Mouse (Mus musculus) liver, adult (tissue): ENCODE data around the gene Tbpl1.

Experiments
- GATA4 ChIP-seq: IDR thresholded peaks from 2 replicates; pipeline ENCODE4 v1.6.1; 2014; ENCODE audit warnings: mild to moderate bottlenecking, low read length; ENCODE audit not compliant: insufficient replicate concordance

The Tbpl1 gene

DNA sequence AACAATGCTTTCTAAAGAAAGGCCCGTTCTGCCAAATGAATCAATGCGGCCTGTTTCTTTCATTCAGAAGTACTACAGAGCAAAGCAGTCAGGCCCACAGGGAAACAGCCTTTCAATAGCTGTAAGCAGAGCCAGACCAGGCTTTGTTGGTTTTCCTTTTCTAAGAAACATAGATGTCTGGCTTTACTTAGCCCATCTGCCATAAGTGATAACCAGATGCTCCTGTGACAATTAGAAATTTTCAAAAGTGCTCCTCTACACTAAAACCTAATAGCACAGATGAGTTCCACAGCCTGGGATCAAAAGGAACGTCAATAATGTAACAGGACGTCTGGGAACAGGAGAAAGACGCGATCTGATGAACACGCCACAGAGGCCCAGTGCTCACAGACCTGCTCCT, 5.4 kb downstream of the Tbpl1 start:
- TF ChIP-seq GATA4, result no peak

DNA sequence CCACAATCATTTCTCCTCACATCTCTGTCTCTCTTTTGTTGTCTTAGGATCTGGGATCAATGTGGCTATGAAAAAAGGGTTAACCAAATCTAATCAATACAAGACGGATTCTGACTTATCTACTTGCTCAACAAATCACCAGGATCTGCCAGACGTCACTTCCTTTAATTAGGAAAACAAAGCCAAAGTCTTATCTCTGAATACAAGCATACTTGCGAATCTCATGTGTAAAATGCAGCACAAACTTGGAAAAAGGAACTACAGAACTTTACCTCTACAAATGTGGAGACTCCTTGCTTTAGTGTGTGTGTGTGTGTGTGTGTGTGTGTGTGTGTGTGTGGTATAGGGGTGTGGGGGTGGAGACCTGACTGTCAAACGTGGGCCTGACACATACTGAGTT, 6.6 kb downstream of the Tbpl1 start:
- no peak for TF ChIP-seq GATA4

GRCm38 (mm10) chr10:22720781-22721529, 10.8 kb downstream of the Tbpl1 start:
- TF ChIP-seq GATA4, result no peak

GRCm38 (mm10) chr10:22718475-22718874, 13.3 kb downstream of the Tbpl1 start:
- no peak for TF ChIP-seq GATA4

DNA sequence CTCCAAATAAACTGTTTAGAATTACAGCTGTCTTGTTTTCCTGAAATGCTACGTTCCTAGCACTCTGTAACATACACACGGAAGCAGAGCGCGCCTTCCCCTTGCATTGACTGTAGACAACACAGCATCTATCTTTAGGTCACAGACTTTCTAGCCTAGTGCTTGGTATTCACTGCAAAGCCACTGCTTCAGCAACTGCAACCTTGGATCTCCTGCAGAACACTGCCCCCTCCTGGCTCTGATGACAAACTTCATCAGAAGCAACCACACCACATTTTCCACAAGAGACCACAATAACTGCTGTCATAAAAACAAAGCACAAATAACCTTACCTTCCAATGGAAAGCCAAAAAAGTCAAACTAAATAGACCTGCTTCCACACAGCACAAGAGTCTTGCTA, 17.2 kb downstream of the Tbpl1 start:
- TF ChIP-seq GATA4, result no peak

DNA sequence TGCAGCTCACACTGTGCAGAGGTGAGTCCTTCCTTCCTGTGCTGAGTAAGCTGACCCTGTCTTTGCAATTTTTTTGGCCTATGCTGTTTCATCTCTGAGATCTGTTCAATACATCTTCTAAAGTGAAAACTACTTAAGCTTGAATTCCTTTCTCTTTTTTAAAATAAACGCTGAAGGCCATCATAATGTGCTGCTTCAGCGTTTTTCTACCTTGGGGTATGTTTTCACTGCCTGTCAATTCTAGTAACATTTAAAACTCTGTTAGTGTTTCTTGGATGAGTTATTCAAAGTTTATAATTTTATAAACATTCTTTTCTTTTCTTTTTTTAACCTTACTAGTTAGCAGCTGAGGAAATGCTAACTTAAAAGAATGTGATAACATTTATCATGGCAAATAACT, 18.8 kb downstream of the Tbpl1 start:
- TF ChIP-seq GATA4, result no peak

DNA sequence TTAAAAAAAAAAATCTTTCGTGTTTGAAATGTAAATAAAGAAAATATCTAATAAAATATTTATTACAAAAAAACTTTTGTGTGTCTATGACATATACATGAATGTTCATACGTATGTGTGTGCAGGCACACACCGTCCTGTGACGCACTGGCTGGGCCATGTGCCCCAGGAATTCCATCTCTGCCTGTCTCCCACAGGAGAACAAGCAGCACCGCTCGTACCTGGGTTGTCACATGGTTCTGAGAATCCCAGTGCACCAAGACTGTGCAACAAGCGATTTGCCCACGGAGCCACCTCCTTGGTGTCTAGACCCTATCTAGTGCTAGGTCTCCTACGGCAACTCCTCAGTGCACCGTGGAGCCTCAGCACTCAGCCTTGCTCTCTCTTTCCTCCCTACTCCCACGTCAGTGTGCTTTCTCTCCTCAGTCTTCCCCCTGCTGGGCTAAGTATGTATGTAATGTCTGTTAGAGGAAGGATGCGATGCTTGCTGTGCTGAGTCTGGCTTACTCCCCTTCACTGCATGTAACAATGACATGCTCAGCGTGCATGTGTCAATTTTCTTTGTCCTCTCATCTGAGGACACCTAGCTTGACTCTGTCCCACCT, 21.5 kb downstream of the Tbpl1 start:
- TF ChIP-seq GATA4, result no peak

DNA sequence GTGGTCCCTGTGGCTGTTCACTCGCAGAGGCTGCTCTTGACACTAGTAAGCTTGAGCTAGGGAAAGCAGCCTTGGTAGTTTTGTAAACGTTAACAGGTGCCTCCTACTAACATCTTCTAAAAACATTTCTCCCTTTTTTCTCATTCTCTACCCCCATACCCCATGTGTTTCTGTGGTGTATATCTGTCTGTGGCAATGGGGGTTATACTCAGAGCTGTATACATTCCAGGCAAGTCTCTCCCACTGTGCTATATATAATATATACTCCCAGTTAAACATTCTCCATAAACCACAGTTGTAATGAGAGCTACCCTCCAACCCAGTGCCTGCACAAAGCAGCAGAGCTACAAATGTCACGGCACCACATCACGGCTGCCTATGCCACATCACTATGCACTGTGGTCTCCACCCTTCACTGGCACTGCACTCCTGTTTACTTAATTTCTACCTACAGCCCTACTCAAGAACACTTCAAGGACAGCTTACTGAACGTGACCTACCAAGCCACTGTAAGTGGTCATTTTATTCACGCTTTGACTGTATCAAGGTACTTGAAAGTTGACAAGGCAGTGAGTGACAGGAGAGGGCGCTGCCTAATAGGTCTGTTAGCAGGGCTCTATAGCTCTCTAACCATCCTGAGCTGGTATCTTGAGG, 23.4 kb downstream of the Tbpl1 start:
- TF ChIP-seq GATA4, result no peak

DNA sequence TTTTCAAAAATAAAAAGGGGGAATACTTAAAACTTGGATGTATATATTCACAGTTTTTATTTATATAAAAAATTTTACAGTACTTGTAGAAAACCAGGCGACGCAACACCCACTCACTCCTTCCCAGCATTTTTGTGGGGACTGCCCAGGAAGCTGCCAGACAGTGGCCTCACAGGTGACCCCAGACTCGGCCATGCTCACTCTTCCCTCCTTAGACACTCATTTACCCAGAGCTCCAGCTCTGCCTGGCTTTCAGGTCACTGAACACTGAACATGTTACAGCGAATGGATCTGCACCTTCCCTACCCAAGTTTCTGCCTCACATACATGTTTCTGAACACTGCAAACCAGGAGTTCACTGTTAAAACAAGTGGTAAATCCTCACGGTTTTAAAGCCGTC, 27.9 kb downstream of the Tbpl1 start:
- no peak for TF ChIP-seq GATA4

GRCm38 (mm10) chr10:22701485-22702315, 30.0 kb downstream of the Tbpl1 start:
- TF ChIP-seq GATA4, result no peak

DNA sequence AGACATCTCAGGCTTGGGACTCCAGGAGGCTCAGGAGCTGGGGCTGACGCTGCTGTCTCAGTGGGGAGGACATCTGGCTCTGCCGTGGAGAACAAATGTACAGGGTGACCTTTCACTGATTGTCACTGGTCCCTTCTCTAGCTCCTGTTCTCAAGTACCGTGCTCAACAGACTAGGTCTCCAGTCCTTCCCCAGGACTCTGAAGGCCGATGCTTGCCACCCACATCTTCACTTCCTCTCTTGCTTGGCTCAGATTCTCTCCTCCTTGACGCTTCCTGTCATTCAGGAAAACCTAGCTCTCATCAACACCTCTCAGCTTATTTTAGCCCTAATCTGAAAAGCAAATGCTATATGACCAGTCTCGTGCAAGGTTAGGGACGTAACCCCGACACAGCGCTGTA, 31.0 kb downstream of the Tbpl1 start:
- no peak for TF ChIP-seq GATA4

DNA sequence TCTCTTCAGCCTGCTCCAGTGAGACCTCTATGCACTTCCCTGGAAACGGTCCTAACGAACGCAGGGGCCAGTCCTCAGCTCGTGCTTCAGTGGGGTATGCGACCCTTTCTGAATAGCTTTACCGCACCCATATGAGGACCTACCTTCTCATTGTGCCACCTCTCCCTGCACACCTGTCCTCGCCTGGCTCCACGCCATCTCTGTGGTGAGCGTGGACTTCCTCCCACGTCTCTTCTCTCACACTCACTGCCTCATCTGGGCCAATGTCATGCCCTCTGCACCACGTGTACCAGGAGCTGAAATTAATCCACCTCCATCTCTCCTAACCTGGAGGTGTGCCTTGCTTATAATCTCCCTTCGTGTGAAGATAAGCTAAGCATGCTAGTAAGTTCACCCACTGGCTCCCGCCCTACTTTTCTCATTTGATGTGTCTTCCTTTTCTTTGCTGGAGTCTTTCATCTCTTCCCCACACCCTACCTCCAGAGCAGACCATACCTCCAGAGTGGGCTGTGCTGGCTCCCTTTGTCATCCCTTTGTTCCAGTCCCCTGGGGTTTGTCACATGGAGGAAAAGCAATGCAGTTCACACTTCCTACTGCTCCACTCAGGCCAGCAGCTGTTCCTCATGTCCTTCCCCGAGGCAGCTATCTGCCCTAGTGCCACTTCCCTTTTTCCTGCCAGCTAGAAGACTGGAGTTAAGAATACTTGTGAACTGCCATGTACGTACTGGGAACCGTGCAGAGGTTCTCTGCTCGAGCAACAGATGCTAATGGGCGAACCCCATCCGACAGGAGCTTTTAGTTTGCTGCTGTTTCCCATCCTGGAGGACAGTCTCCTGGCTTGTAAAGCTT, 32.0 kb downstream of the Tbpl1 start:
- no peak for TF ChIP-seq GATA4

GRCm38 (mm10) chr10:22698158-22698953, 33.4 kb downstream of the Tbpl1 start:
- TF ChIP-seq GATA4, result no peak

DNA sequence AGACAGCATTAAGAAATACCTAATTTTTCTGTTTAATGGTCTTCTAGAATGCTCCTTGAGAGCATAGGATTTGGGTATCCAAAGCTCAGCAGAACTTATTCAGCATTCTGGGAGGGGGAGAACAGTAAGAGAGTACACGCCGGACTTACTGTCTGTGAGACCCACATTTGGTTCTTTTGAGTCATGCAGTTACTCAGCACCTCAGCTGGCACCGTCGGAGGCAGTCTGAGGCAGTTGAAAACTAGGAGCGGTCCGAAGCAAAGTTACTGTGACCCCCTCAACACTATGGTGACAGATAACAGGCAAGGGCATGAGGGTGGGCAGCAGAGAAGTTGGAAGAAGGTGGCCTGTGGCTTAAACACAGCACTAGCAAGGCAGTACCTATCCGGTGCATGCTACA, 34.9 kb downstream of the Tbpl1 start:
- no peak for TF ChIP-seq GATA4
